Comparison of ENCODE assay signal across 26 mouse cellular contexts in genomic region chr1:106768773-106769172, GRCm38 (mm10).
"Had no signal": no experiment of that assay in that cellular context is flagged by ENCODE, and none has a peak within 500 bp of the region (broad histone marks: within the 10 kb centered on the region; RNA-seq: fewer than 3 reads in every experiment).

No protein-coding gene starts in this region.

- H3K27me3 ChIP-seq: heart, embryonic 13.5 days; heart, embryonic 15.5 days; hindbrain, embryonic 12.5 days; intestine, embryonic 15.5 days; limb, embryonic 12.5 days; liver, embryonic 13.5 days had no signal

- ATAC-seq: hindbrain, embryonic 16.5 days; inflammation-experienced regulatory T-cells, adult 6 months; intestine, embryonic 15.5 days; intestine, postnatal 0 days had no signal

- H3K4me3 ChIP-seq: heart, adult 2 months; heart, embryonic 13.5 days; heart, embryonic 15.5 days; hindbrain, embryonic 10.5 days; hindbrain, embryonic 12.5 days; intestine, embryonic 15.5 days; layer of hippocampus, adult 2 months; left cerebral cortex, adult 2 months; limb, embryonic 10.5 days; limb, embryonic 12.5 days; liver, embryonic 13.5 days had no signal

- H3K4me2 ChIP-seq: heart, embryonic 11.5 days; heart, embryonic 13.5 days; heart, embryonic 15.5 days; hindbrain, embryonic 12.5 days; hindbrain, embryonic 14.5 days; intestine, embryonic 15.5 days; limb, embryonic 12.5 days; liver, embryonic 11.5 days; liver, embryonic 13.5 days had no signal

- H3K9ac ChIP-seq: heart, embryonic 13.5 days; heart, embryonic 15.5 days; hindbrain, embryonic 12.5 days; hindbrain, embryonic 14.5 days; intestine, embryonic 15.5 days; limb, embryonic 12.5 days; liver, embryonic 13.5 days had no signal

- H3K27ac ChIP-seq: heart, adult 2 months; heart, embryonic 13.5 days; heart, embryonic 15.5 days; hindbrain, embryonic 10.5 days; hindbrain, embryonic 12.5 days; hindbrain, embryonic 14.5 days; intestine, embryonic 15.5 days; layer of hippocampus, adult 2 months; left cerebral cortex, adult 2 months; limb, embryonic 10.5 days; limb, embryonic 12.5 days; liver, embryonic 13.5 days had no signal

- DNase-seq: gastrocnemius, postnatal 14 days; heart, adult 2 months; heart, postnatal 14 days; heart, postnatal 36 days; kidney, adult 18-20 months; kidney, adult 8-10 months; kidney, postnatal 10 days; kidney, postnatal 25 days; kidney, postnatal 4 days; liver; liver, embryonic 13.5 days had no signal

- H3K9me3 ChIP-seq: heart, embryonic 13.5 days; heart, embryonic 15.5 days; hindbrain, embryonic 10.5 days; hindbrain, embryonic 12.5 days; intestine, embryonic 15.5 days; limb, embryonic 10.5 days; limb, embryonic 12.5 days; liver, embryonic 13.5 days had no signal

- H3K4me1 ChIP-seq: heart, embryonic 13.5 days; heart, embryonic 15.5 days; hindbrain, embryonic 10.5 days; hindbrain, embryonic 12.5 days; intestine, embryonic 15.5 days; limb, embryonic 10.5 days; limb, embryonic 12.5 days; liver, embryonic 13.5 days had no signal
